Mouse (Mus musculus) forebrain, embryonic 12.5 days (tissue): ENCODE results near the gene Ncor2. TPM values are rescaled to one million over a fixed set of nuclear protein-coding genes. Genes with fewer than 3 reads are reported as not detected.

ENCODE experiments used
- ATAC-seq: fragments of 200-750 bp; cut with Nextera tagmentation; 2 replicates; pipeline ENCODE4 v1.8.0; 2017; ENCODE audit warnings: moderate TSS enrichment; ENCODE audit not compliant: low FRiP score
- H3K27ac ChIP-seq: fragments of 300-500 bp; sonication (generic); 2 replicates; pipeline ENCODE4 v1.5.1; 2016; ENCODE audit warnings: mild to moderate bottlenecking
- H3K27me3 ChIP-seq: fragments of 300-500 bp; sonication (generic); 2 replicates; pipeline ENCODE4 v1.6.1; 2016; ENCODE audit warnings: mild to moderate bottlenecking
- H3K36me3 ChIP-seq: fragments of 300-500 bp; sonication (generic); replicated peaks from 2 replicates; pipeline ENCODE4 v1.6.1; 2016; ENCODE audit warnings: mild to moderate bottlenecking
- H3K4me1 ChIP-seq: fragments of 300-500 bp; sonication (generic); 2 replicates; pipeline ENCODE4 v1.6.1; 2016
- H3K4me2 ChIP-seq: fragments of 300-500 bp; sonication (generic); 2 replicates; pipeline ENCODE4 v1.6.1; 2016; ENCODE audit warnings: mild to moderate bottlenecking, moderate library complexity
- H3K4me3 ChIP-seq: fragments of 300-500 bp; sonication (generic); replicated peaks from 2 replicates; pipeline ENCODE4 v1.5.1; 2016; ENCODE audit warnings: mild to moderate bottlenecking
- H3K9ac ChIP-seq: fragments of 300-500 bp; sonication (generic); 2 replicates; pipeline ENCODE4 v1.6.1; 2016; ENCODE audit warnings: mild to moderate bottlenecking
- H3K9me3 ChIP-seq: fragments of 300-500 bp; sonication (generic); 2 replicates; pipeline ENCODE4 v1.6.1; 2016
- WGBS: fragments of 180-500 bp; shearing (Covaris S2); methylation state at CpG from one replicate; pipeline ENCODE4 v1.1.7; 2016; 5-methylcytosine and 5-hydroxymethylcytosine counted together
- polyA plus RNA-seq: library from polyadenylated mRNA; unstranded; fragments of >200 nt; fragmentation: Nextera tagmentation; extraction: Ambion mirVana; gene quantifications from 2 replicates; pipeline ENCODE4 v1.2.1, GENCODE M21; 2016

Ncor2 gene
- polyA plus RNA-seq, 1 experiment from 2014 or later = 26.0 TPM

DNA sequence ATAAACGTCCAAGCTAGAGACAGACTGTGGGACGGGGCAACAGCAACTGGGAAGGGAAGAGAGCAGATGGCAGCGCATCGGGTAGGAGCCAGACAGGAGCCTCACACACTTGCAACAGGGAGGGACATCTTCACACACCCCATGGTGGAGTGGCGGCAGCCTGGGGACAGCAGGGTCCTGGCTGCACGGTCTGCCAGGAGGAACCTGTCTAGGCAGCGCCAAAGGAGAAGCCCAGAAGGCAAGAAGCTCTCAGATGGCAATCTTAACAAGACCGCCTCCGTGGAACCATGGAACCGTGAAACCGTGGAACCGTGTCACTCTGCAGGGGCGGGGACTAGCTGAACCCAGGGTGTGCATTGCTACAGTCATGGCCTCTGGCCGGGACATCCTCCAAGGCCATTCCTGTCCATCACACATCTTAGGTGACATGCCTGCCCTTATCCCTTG lies 50.1 kb downstream of the Ncor2 start:
- 83% methylated on average over 14 of the region's 14 CpGs for WGBS
- H3K9ac ChIP-seq = no peak overlapping the region
- no peak overlapping the region for H3K4me2 ChIP-seq
- no peak overlapping the region for H3K4me3 ChIP-seq
- peak; percentile 31; the same call in 1 of the 2 replicates for ATAC-seq
- peaks cover 10% of the 10 kb centered on the region for H3K36me3 ChIP-seq
- H3K27ac ChIP-seq = peak overlapping the region; percentile 75
- H3K4me1 ChIP-seq = peaks cover 74% of the 10 kb centered on the region
- no peaks in the 10 kb centered on the region for H3K27me3 ChIP-seq
- no peaks in the 10 kb centered on the region for H3K9me3 ChIP-seq

GRCm38 (mm10) chr5:125127920-125128319 lies 51.1 kb downstream of the Ncor2 start:
- no peak overlapping the region for H3K4me2 ChIP-seq

DNA sequence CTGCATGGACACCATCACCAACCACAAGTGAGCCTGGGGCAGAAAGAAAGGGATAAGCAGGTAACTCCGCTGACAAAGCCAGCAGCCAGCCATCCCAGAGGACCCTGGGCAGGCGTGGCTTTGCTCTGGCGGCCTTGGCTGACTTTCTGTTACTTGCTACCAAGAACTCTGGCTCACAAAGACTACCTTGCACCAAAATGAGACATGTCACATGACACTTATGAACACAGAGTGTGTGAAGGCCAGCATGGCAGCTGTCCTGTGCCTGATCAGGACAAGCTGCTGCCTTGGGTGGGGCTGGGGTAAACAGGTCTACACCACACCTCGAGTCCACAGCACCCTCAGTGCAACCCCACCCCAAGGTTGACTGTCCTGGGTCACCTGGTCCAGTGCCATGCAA lies 51.6 kb downstream of the Ncor2 start:
- WGBS = 93% methylated on average over 4 of the region's 4 CpGs
- ATAC-seq = no peak
- Histone ChIP-seq H3K4me2 (no peak overlapping the region), H3K4me3 (no peak overlapping the region), H3K27ac (0 out of 2 replicates have a peak overlapping the region, but pooled peaks have one; percentile 2), H3K9ac (no peak overlapping the region), H3K36me3 (peaks cover 19% of the 10 kb centered on the region), H3K27me3 (no peaks in the 10 kb centered on the region), H3K9me3 (no peaks in the 10 kb centered on the region), H3K4me1 (peaks cover 76% of the 10 kb centered on the region)

More at GRCm38 (mm10) chr5:125127920-125128319, 51.1 kb downstream of the Ncor2 start:
- WGBS = 95% methylated on average over 1 of the region's 1 CpGs
- Histone ChIP-seq H3K27me3 (no peaks in the 10 kb centered on the region), H3K9ac (no peak overlapping the region), H3K27ac (no peak overlapping the region), H3K4me1 (peaks cover 76% of the 10 kb centered on the region), H3K36me3 (peaks cover 14% of the 10 kb centered on the region), H3K9me3 (no peaks in the 10 kb centered on the region), H3K4me3 (no peak overlapping the region)
- no peak for ATAC-seq

DNA sequence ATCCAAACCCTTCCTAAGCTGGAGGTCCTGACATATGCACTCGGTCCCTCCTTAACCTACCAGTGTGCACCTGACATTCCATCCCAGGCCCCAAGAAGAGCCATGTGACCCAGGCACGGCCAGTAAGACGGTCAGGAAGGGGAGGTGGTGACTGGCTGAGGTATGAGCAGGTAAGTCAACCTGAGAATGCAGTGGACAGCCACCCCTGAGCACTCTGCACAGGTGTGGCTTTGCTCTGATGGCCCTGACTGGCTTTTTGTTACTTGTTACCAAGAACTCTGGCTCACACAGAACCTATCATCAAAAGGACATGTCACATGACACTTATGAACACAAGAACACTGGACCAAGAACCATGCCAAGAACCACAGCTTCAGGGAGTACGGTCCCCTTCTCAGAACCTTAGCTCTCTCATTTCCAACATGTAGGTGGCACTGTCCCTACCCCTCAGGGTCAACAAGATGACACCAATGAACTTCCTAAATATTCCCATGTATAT lies 53.0 kb downstream of the Ncor2 start:
- 87% methylated on average over 4 of the region's 4 CpGs for WGBS
- no peak for ATAC-seq
- Histone ChIP-seq H3K9ac (no peak overlapping the region), H3K4me2 (no peak overlapping the region), H3K4me1 (peaks cover 71% of the 10 kb centered on the region), H3K4me3 (no peak overlapping the region), H3K27ac (no peak overlapping the region), H3K9me3 (no peaks in the 10 kb centered on the region), H3K36me3 (peaks cover 25% of the 10 kb centered on the region), H3K27me3 (no peaks in the 10 kb centered on the region)

- H3K27me3 ChIP-seq = no peaks in the 10 kb centered on the region
- H3K36me3 ChIP-seq = peaks cover 28% of the 10 kb centered on the region
- ATAC-seq = no peak
- H3K4me1 ChIP-seq = peaks cover 67% of the 10 kb centered on the region
- WGBS = 89% methylated on average over 3 of the region's 3 CpGs
- H3K4me3 ChIP-seq = no peak overlapping the region
- no peaks in the 10 kb centered on the region for H3K9me3 ChIP-seq
- no peak overlapping the region for H3K9ac ChIP-seq
- H3K4me2 ChIP-seq = no peak overlapping the region
- no peak overlapping the region for H3K27ac ChIP-seq
Observed at GRCm38 (mm10) chr5:125125219-125125618, 53.8 kb downstream of the Ncor2 start.

GRCm38 (mm10) chr5:125124002-125124401 lies 55.0 kb downstream of the Ncor2 start:
- Histone ChIP-seq H3K9ac (peak overlapping the region; percentile 5), H3K27me3 (no peaks in the 10 kb centered on the region), H3K9me3 (no peaks in the 10 kb centered on the region), H3K36me3 (peaks cover 36% of the 10 kb centered on the region), H3K4me2 (no peak overlapping the region), H3K4me3 (no peak overlapping the region), H3K27ac (no peak overlapping the region), H3K4me1 (peaks cover 54% of the 10 kb centered on the region)
- 86% methylated on average over 7 of the region's 7 CpGs for WGBS
- ATAC-seq = no peak

GRCm38 (mm10) chr5:125123206-125123605 lies 55.8 kb downstream of the Ncor2 start:
- peaks cover 46% of the 10 kb centered on the region for H3K4me1 ChIP-seq
- H3K27me3 ChIP-seq = no peaks in the 10 kb centered on the region
- 25% methylated on average over 3 of the region's 3 CpGs for WGBS
- peaks cover 44% of the 10 kb centered on the region for H3K36me3 ChIP-seq
- peak overlapping the region; percentile 31; the same call in 1 of the 2 replicates for H3K27ac ChIP-seq
- no peak overlapping the region for H3K4me2 ChIP-seq
- peak overlapping the region; percentile 5; the same call in 1 of the 2 replicates for H3K9ac ChIP-seq
- no peak for ATAC-seq
- no peak overlapping the region for H3K4me3 ChIP-seq
- H3K9me3 ChIP-seq = no peaks in the 10 kb centered on the region

DNA sequence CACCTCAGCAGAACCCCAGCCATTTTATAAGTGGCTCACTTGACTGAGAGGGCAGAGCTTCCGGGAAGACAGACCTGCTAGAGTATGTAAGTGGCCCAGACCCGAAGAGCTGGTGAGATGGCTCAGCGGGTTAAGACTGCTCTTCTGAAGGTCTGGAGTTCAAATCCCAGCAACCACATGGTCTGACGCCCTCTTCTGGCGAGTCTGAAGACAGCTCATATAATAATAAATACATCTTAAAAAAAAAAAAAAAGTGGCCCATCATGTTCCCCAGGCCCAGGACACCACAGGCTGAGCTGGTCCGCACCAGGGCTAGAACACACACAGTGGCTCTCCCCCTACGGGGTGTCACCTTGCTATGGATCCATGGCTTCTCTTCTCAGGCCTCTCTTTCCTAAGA lies 56.5 kb downstream of the Ncor2 start:
- Histone ChIP-seq H3K27me3 (no peaks in the 10 kb centered on the region), H3K9me3 (no peaks in the 10 kb centered on the region), H3K4me1 (peaks cover 42% of the 10 kb centered on the region), H3K4me3 (no peak overlapping the region), H3K4me2 (no peak overlapping the region), H3K36me3 (peaks cover 51% of the 10 kb centered on the region), H3K9ac (no peak overlapping the region), H3K27ac (no peak overlapping the region)
- ATAC-seq = no peak
- 92% methylated on average over 7 of the region's 7 CpGs for WGBS

GRCm38 (mm10) chr5:125122049-125122448 lies 57.0 kb downstream of the Ncor2 start:
- Histone ChIP-seq H3K9ac (no peak overlapping the region), H3K4me2 (no peak overlapping the region), H3K4me1 (peaks cover 40% of the 10 kb centered on the region), H3K27me3 (no peaks in the 10 kb centered on the region), H3K36me3 (peaks cover 56% of the 10 kb centered on the region), H3K9me3 (no peaks in the 10 kb centered on the region), H3K4me3 (no peak overlapping the region), H3K27ac (no peak overlapping the region)
- WGBS = 90% methylated on average over 7 of the region's 7 CpGs
- no peak for ATAC-seq

GRCm38 (mm10) chr5:125120517-125121303 lies 58.3 kb downstream of the Ncor2 start:
- Histone ChIP-seq H3K9me3 (no peaks in the 10 kb centered on the region), H3K36me3 (peaks cover 69% of the 10 kb centered on the region), H3K4me3 (no peak overlapping the region), H3K27me3 (no peaks in the 10 kb centered on the region), H3K4me1 (peaks cover 37% of the 10 kb centered on the region), H3K27ac (peak overlapping the region; percentile 69), H3K9ac (no peak overlapping the region), H3K4me2 (no peak overlapping the region)
- ATAC-seq = no peak
- WGBS = 85% methylated on average over 17 of the region's 17 CpGs

GRCm38 (mm10) chr5:125117238-125117637 lies 61.8 kb downstream of the Ncor2 start:
- Histone ChIP-seq H3K27ac (no peak overlapping the region), H3K4me2 (no peak overlapping the region), H3K4me3 (no peak overlapping the region), H3K9ac (no peak overlapping the region), H3K27me3 (no peaks in the 10 kb centered on the region), H3K36me3 (peaks cover 76% of the 10 kb centered on the region), H3K9me3 (no peaks in the 10 kb centered on the region), H3K4me1 (peaks cover 27% of the 10 kb centered on the region)
- WGBS = 90% methylated on average over 5 of the region's 5 CpGs
- ATAC-seq = no peak

DNA sequence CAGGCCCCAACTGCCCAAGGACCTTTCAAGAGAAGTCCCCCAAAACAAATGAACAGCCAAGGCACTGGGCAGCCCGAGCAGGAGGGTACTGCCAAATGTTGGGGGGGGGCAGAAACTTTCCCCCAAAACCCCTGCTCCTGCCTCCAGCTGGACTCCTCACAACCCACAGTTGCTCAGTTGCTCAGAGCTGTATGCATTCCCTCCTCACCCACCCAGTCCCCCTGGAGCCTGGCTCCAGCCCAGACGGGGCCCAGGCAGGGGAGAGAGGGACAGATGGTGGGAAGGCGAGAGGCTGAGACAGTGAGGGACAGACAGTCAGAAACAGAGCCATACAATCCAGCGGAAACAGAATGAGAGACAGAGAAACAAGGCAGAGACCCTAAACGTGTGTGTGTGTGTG lies 66.0 kb downstream of the Ncor2 start:
- H3K9me3 ChIP-seq = no peaks in the 10 kb centered on the region
- H3K4me1 ChIP-seq = peaks cover 34% of the 10 kb centered on the region
- 61% methylated on average over 5 of the region's 5 CpGs for WGBS
- H3K4me3 ChIP-seq = no peak overlapping the region
- no peak overlapping the region for H3K9ac ChIP-seq
- peak overlapping the region; percentile 80 for H3K27ac ChIP-seq
- ATAC-seq = no peak
- no peak overlapping the region for H3K4me2 ChIP-seq
- no peaks in the 10 kb centered on the region for H3K27me3 ChIP-seq
- peaks cover 75% of the 10 kb centered on the region for H3K36me3 ChIP-seq

- H3K4me2 ChIP-seq = no peak overlapping the region
- H3K27me3 ChIP-seq = no peaks in the 10 kb centered on the region
- no peak overlapping the region for H3K4me3 ChIP-seq
- H3K9ac ChIP-seq = no peak overlapping the region
- peaks cover 75% of the 10 kb centered on the region for H3K36me3 ChIP-seq
- H3K9me3 ChIP-seq = no peaks in the 10 kb centered on the region
- ATAC-seq = no peak
- H3K4me1 ChIP-seq = peaks cover 34% of the 10 kb centered on the region
- 94% methylated on average over 1 of the region's 1 CpGs for WGBS
- peak overlapping the region; percentile 80 for H3K27ac ChIP-seq
Observed at GRCm38 (mm10) chr5:125112588-125112987, 66.4 kb downstream of the Ncor2 start.
